Mouse (Mus musculus): ENCODE measurements around the gene Rasgef1b. TPM values are rescaled to one million over a fixed set of nuclear protein-coding genes. Genes with fewer than 3 reads are reported as not detected.
A peak's percentile ranks its signal among the peaks of the same experiment; 100 is the strongest.

The Rasgef1b gene
- polyA plus RNA-seq, 1 experiment from 2014 or later = 66.1 TPM

DNA sequence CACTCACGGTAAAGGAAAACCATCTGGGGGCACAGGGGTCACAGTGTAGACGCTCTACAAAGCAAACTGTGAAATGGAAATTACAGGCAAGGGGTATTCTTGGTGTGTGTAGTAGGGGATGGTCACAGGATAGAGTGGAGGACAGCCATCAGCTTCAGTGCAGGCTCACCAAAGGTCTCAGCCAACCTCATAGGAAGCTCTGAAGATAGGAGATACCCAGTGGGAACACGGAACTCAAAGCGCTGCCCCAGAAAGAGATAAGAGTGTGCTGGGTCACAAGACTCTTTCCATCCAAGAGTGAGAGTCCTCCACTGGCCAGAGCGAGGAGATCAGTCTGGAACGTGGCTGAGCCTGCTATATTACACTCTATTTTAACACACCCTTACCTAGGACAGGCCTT, 166.8 kb downstream of the Rasgef1b start:
- Histone ChIP-seq H3K27me3 (0 out of 2 replicates have a peak, but pooled peaks cover 5% of the 10 kb centered on the region), H3K27ac (replicated peaks) (no peak overlapping the region), H3K36me3 (no peaks in the 10 kb centered on the region), H3K9me3 (no peaks in the 10 kb centered on the region), H3K9ac (no peak overlapping the region), H3K4me1 (replicated peaks) (peaks cover 25% of the 10 kb centered on the region), H3K4me3 (no peak overlapping the region), H3K4me2 (no peak overlapping the region)
- no peak for ATAC-seq (ENCODE audit: low read depth)
- 72% methylated on average over 6 of the region's 6 CpGs for WGBS

DNA sequence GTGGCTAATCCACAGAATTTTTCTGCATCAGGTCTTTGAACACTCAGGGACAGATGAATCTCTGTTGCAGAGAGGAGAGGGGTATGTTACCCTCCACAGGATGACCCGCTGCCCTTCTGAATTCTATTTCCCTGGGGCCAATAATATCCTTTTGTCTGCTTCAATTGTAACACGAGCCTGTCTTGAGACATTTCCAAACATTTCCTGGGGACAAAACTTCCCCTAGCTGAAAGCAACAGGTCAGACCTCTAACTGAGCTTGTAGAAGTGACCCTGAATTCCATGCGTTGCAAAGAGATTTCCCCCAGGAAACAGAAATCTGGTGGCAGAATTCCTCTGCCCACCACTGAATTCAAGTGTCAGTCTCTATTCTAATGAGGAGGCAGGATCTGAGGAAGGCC, 169.1 kb downstream of the Rasgef1b start:
- no peak overlapping the region for H3K4me2 ChIP-seq
- no peak overlapping the region for H3K27ac ChIP-seq (replicated peaks)
- peaks cover 20% of the 10 kb centered on the region for H3K4me1 ChIP-seq (replicated peaks)
- no peaks in the 10 kb centered on the region for H3K36me3 ChIP-seq
- ATAC-seq (ENCODE audit: low read depth) = no peak
- H3K27me3 ChIP-seq = peaks cover 11% of the 10 kb centered on the region; the same call in 1 of the 2 replicates
- H3K9ac ChIP-seq = no peak overlapping the region
- no peaks in the 10 kb centered on the region for H3K9me3 ChIP-seq
- 6% methylated on average over 3 of the region's 3 CpGs for WGBS
- H3K4me3 ChIP-seq = no peak overlapping the region

DNA sequence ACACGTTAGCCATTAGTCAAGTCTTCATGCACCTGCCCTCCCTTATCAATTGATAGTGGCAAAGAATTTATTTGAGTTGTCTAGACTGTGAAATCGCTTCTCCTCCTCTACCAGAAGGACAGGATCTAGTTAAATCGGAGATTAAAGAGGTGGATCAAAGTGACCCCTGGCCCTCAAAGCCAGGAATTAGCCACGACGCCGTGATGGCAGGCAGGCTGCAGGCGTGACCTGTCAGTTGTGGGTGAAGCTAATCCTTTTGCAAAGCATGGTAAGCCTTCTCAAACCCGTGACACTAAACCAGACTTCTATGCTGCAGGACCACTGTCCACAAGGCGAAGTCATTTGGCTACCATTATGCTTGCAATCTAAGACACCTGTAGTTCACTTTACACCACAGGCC, 170.6 kb downstream of the Rasgef1b start:
- H3K4me1 ChIP-seq (replicated peaks) = peaks cover 10% of the 10 kb centered on the region; the same call in 1 of the 2 replicates
- no peak overlapping the region for H3K4me2 ChIP-seq
- no peak for ATAC-seq (ENCODE audit: low read depth)
- 73% methylated on average over 9 of the region's 9 CpGs for WGBS
- H3K9ac ChIP-seq = no peak overlapping the region
- no peak overlapping the region for H3K27ac ChIP-seq (replicated peaks)
- no peaks in the 10 kb centered on the region for H3K36me3 ChIP-seq
- H3K4me3 ChIP-seq = no peak overlapping the region
- H3K9me3 ChIP-seq = no peaks in the 10 kb centered on the region
- peaks cover 11% of the 10 kb centered on the region; the same call in 1 of the 2 replicates for H3K27me3 ChIP-seq

DNA sequence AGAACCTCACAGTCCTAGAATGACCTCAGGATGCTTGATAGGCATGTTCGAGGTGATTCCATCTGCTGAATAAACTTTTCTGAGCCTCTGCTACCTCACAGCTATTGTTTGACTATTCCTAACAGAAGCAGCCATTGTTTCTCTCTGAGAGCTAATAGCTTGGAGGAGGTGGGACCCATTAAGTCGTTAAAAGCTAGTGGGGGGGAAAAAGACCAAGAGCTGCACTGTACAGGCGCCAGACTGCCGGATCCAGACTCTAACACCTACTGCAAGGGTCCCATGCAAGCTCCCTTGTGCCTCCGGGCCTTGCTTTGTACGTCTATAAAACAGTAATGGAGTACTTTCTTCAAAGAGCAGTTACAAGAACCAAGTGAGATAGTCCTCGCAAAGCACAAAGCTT, 176.2 kb downstream of the Rasgef1b start:
- Histone ChIP-seq H3K27ac (replicated peaks) (peak overlapping the region; percentile 57), H3K9ac (no peak overlapping the region), H3K9me3 (no peaks in the 10 kb centered on the region), H3K4me3 (no peak overlapping the region), H3K4me2 (no peak overlapping the region), H3K27me3 (peaks cover 9% of the 10 kb centered on the region; the same call in 1 of the 2 replicates), H3K4me1 (replicated peaks) (peaks cover 11% of the 10 kb centered on the region; the same call in 1 of the 2 replicates), H3K36me3 (no peaks in the 10 kb centered on the region)
- ATAC-seq (ENCODE audit: low read depth) = no peak
- WGBS = 10% methylated on average over 7 of the region's 7 CpGs

DNA sequence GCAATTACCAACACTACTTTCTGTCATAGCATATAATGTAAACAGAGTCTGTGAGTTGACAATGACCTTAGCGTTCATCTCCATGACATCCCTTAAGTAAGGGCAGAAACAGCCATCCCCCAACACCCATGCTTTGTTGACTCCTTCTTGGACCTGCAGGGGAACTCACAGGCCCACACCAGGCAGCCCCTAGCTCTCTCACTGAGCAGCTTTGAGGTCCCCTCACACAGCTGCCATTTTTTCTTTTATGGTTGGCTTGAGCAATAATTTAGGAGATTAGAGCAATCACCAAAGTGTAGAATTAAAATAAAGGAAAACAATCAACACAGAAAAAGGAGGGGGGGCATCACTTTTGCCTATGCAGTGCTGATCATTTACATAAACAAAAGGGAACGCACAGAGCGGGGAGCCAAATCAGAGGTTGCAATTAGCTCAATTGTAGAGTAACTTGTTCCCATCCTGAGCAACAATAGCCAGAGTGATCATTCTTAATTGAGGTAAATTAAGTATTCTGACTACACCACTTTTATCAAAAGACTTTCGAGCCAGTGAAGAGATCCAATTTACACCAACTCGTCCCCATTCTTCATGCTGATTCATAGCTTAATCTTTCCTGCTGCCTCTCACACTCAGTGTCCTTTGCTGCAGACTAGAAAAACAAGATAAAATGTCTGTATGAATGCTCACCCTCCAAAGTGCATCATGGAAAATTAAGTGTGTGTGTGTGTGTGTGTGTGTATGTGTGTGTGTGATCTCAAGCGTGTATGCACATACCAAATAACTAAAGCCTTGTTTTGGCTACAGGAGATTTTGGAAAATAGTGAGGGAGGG, 184.0 kb downstream of the Rasgef1b start:
- 48% methylated on average over 6 of the region's 6 CpGs for WGBS
- H3K27me3 ChIP-seq = no peaks in the 10 kb centered on the region
- H3K9ac ChIP-seq = no peak overlapping the region
- no peaks in the 10 kb centered on the region for H3K36me3 ChIP-seq
- no peak overlapping the region for H3K4me2 ChIP-seq
- no peak for ATAC-seq (ENCODE audit: low read depth)
- H3K27ac ChIP-seq (replicated peaks) = no peak overlapping the region
- H3K4me1 ChIP-seq (replicated peaks) = peaks cover 31% of the 10 kb centered on the region
- H3K9me3 ChIP-seq = no peaks in the 10 kb centered on the region
- H3K4me3 ChIP-seq = no peak overlapping the region

DNA sequence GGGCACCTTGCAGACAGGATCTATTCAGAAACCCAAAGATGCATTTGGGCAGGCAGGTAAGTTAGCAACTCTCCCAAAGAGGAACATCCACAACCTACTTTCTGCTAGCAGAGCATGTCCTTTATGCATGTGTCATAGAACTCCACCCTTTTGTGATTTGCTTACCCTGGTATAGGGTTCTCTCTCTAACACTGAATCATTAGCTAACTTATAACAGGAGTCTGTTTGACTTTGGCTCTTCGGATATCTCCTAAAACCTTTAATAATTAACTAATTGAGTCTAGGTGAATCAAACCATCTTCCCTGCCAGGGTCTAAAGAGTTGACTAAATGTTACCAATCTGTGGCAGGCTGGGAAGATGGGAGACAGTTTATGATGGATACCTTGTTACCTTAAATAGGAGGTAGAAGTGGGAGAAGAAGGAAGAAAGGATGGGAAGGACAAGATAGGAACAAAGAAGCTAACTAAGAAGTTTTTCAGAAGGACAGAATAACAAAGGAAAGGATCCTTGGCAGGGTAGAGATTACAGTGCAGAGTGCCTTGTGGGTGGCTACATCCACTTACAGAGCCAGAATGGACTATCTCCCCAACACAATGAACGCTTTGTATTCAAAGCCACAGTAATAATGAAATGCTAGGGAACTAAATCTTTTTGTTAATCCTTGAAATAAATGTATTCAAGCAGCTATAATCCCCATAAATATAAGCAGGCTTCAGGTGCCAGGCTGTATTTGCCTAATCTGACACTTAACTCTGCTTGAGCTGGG, 186.7 kb downstream of the Rasgef1b start:
- Histone ChIP-seq H3K9me3 (no peaks in the 10 kb centered on the region), H3K9ac (no peak overlapping the region), H3K27ac (replicated peaks) (no peak overlapping the region), H3K4me3 (no peak overlapping the region), H3K4me1 (replicated peaks) (peaks cover 31% of the 10 kb centered on the region), H3K4me2 (no peak overlapping the region), H3K27me3 (no peaks in the 10 kb centered on the region), H3K36me3 (no peaks in the 10 kb centered on the region)
- ATAC-seq (ENCODE audit: low read depth) = no peak
- WGBS = 77% methylated on average over 2 of the region's 2 CpGs

DNA sequence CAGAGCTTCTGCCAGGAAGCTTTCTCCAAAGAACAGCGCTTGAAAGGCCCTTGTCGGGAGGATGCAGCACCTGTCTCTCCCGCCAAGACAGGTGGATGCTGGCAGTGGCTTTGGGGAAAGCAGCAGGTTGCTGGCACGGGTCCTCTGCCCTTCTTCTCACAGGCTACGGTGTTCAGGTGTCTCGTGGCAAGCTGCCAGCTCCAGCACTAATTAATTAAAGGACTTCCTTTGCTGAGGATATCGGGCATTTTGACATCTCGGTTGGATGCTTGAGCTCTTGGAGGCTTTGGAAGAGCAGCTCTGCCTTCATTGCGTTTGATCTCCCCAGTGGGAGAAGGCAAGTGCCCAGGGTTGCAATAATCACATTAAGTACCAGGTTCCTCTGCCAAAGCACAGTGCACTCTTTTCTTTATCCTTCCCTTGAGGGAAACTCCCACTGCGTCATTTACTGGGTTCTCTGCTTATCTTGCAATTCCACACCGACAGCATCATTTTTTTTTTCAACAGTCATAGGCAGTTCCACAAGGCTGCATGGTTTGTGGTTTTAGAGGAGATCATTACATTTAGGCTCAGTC, 187.5 kb downstream of the Rasgef1b start:
- 0 out of 2 replicates have a peak overlapping the region, but pooled peaks have one; percentile 24 for H3K27ac ChIP-seq (replicated peaks)
- 39% methylated on average over 11 of the region's 11 CpGs for WGBS
- no peak for ATAC-seq (ENCODE audit: low read depth)

DNA sequence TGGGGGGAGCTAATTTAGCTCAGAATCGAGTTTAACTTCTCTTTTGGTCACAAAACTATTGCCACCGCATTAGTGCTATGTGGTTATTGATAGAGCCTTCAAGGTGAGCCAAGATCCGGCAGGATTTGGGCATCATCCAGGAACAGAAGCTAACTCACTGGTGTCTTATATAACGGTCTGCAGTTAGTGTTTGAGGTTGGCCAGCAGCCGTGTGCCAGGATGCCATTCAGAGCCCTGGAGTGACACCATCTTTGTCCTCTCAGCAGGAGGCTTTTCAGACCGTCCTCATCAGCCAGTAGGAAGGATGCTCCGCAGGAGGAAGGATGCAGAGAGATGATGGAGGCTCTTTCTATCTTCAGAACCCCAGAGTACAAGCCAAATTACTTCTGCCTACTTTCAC, 195.4 kb downstream of the Rasgef1b start:
- WGBS = 76% methylated on average over 7 of the region's 7 CpGs
- no peak overlapping the region for H3K4me3 ChIP-seq
- ATAC-seq (ENCODE audit: low read depth) = no peak
- H3K27me3 ChIP-seq = no peaks in the 10 kb centered on the region; the same call in 1 of the 2 replicates
- H3K4me1 ChIP-seq (replicated peaks) = no peaks in the 10 kb centered on the region
- H3K4me2 ChIP-seq = no peak overlapping the region
- H3K9ac ChIP-seq = no peak overlapping the region
- no peak overlapping the region for H3K27ac ChIP-seq (replicated peaks)
- H3K9me3 ChIP-seq = no peaks in the 10 kb centered on the region
- H3K36me3 ChIP-seq = no peaks in the 10 kb centered on the region

More for the DNA sequence above, 187.5 kb downstream of the Rasgef1b start:
- H3K4me2 ChIP-seq = no peak overlapping the region
- H3K4me3 ChIP-seq = no peak overlapping the region
- H3K36me3 ChIP-seq = no peaks in the 10 kb centered on the region
- no peaks in the 10 kb centered on the region for H3K27me3 ChIP-seq
- H3K4me1 ChIP-seq (replicated peaks) = peaks cover 31% of the 10 kb centered on the region
- H3K9me3 ChIP-seq = no peaks in the 10 kb centered on the region
- no peak overlapping the region for H3K9ac ChIP-seq

DNA sequence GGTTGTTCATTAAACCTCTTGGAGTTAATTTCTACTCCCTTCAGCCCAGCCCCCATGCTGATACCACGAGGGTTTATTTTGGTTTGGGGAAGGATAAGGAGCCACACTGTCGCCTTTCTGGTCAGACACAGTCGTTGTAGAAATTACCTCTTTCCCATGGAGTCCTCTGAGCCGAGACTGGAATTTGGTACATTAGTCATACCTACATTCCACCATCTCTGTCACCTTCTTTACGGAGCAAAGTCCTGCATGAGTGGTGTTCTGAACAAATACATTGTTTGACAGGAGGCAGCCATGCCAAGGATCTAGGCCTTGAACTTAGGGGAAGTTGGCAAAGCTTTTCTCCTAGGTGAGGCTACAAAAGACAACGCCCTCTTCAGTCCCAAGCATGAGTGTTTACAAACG, 202.1 kb downstream of the Rasgef1b start:
- 85% methylated on average over 7 of the region's 7 CpGs for WGBS
- H3K27me3 ChIP-seq = no peaks in the 10 kb centered on the region
- peaks cover 25% of the 10 kb centered on the region for H3K4me1 ChIP-seq (replicated peaks)
- H3K27ac ChIP-seq (replicated peaks) = peak overlapping the region; percentile 46; the same call in 1 of the 2 replicates
- no peak overlapping the region for H3K4me3 ChIP-seq
- H3K9me3 ChIP-seq = no peaks in the 10 kb centered on the region
- H3K36me3 ChIP-seq = no peaks in the 10 kb centered on the region
- no peak overlapping the region for H3K9ac ChIP-seq
- H3K4me2 ChIP-seq = no peak overlapping the region
- ATAC-seq (ENCODE audit: low read depth) = no peak

DNA sequence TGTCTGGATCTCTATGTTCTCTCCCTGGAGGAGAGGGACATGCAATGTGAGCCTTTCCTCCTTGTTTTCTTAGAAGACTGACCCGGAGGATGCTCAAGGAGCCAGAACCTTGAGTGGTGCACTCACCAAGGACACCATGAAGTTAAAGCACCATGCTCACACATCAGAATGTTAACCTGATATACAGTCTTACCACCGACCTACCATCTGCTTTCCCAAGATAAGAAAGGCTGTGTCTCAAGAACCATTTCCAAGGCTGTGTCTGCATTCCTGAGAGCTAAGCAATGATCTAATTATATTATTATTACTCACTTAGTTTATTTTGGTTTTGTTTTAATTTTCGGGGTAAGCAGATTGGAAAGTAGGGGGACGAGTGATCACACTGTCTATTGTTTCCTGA, 203.2 kb downstream of the Rasgef1b start:
- Histone ChIP-seq H3K4me2 (no peak overlapping the region), H3K27me3 (no peaks in the 10 kb centered on the region), H3K36me3 (no peaks in the 10 kb centered on the region), H3K4me3 (no peak overlapping the region), H3K9me3 (no peaks in the 10 kb centered on the region), H3K9ac (no peak overlapping the region), H3K27ac (replicated peaks) (no peak overlapping the region), H3K4me1 (replicated peaks) (peaks cover 36% of the 10 kb centered on the region)
- no peak for ATAC-seq (ENCODE audit: low read depth)
- WGBS = 80% methylated on average over 4 of the region's 4 CpGs

DNA sequence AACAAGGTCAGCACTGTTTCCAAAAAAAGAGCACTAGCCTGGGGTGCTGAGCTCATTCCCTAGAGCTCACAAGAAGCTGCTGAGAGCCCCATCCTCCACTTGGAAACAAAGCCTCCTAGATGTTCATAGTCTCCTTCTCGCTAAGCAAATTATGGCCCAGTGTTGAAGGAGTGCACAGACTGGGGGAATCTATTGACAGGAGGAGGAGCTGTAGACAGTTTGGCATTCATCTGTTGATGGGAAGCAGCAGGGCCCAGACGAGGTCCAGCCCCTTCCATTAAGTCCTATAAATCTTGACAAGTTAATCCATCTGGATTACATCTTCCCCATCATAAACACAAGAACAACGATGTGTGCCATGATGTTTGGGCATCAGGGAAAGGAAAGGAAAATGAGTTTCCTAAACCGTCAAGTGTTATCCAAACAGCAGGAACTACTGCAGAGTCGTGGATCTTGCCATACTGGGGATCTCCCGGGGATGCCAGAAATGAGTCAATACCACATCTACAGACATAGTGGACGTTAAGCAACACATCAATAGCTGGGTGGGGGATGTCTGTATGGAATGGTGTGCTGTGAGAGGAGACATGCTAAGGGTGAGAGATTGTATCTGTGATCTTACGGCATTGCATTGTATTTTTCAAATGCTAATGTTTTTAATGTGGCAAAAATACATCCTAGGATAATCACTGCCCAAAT, 206.1 kb downstream of the Rasgef1b start:
- Histone ChIP-seq H3K9ac (no peak overlapping the region), H3K4me1 (replicated peaks) (peaks cover 57% of the 10 kb centered on the region), H3K36me3 (no peaks in the 10 kb centered on the region), H3K4me3 (no peak overlapping the region), H3K27ac (replicated peaks) (no peak overlapping the region), H3K9me3 (no peaks in the 10 kb centered on the region), H3K27me3 (no peaks in the 10 kb centered on the region), H3K4me2 (no peak overlapping the region)
- ATAC-seq (ENCODE audit: low read depth) = no peak
- WGBS = 40% methylated on average over 8 of the region's 8 CpGs
